Mouse (Mus musculus) E14TG2a.4 (cell line): Measurements from ENCODE around the gene Polr1b.

Experiments
- H3K27me3 ChIP-seq: 2 replicates; pipeline ENCODE4 v1.6.1; 2014; ENCODE audit warnings: low read length, control low read depth; ENCODE audit not compliant: insufficient read depth
- H3K36me3 ChIP-seq: 2 replicates; pipeline ENCODE4 v1.6.1; 2014; ENCODE audit warnings: low read length, control low read depth; ENCODE audit not compliant: insufficient read depth
- H3K4me1 ChIP-seq: replicated peaks from 2 replicates; pipeline ENCODE4 v1.6.1; 2014; ENCODE audit warnings: low read depth, low read length, control low read depth
- H3K4me3 ChIP-seq: replicated peaks from 2 replicates; pipeline ENCODE4 v1.5.1; 2014; ENCODE audit warnings: mild to moderate bottlenecking, low read length
- H3K9me3 ChIP-seq: 2 replicates; pipeline ENCODE4 v1.6.1; 2014; ENCODE audit warnings: low read length, control low read depth
- CTCF ChIP-seq: conservative IDR thresholded peaks from 2 replicates; pipeline ENCODE4 v1.5.1; 2014; ENCODE audit warnings: low read length
- NANOG ChIP-seq: IDR thresholded peaks from 2 replicates; pipeline ENCODE4 v1.6.1; 2014; ENCODE audit warnings: borderline replicate concordance, low read length, mixed read lengths
- POU5F1 ChIP-seq: IDR thresholded peaks from 2 replicates; pipeline ENCODE4 v1.6.1; 2014; ENCODE audit warnings: low read length, borderline replicate concordance

Gene Polr1b

DNA sequence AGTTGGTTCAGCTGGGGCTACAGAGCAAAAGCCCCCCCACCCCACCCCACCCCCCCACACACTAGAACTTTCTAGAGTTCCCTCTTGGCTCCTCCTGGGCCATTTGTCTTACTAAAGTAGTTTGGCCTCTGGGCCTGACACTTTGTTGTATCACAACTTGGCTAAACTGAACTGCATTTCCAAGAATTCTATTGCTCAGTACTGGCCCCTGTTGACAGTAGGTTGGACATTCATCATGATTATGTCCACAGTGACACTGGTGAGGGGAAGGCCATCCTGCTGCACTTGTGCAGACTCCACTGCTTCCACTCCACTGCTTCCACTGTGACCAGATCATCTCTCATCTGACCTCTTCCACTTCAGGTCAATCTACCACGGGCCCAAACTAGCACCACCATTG is 52.0 kb downstream of the Polr1b start:
- Histone ChIP-seq H3K4me1 (peaks cover 7% of the 10 kb centered on the region), H3K4me3 (no peak overlapping the region), H3K9me3 (no peaks in the 10 kb centered on the region), H3K27me3 (no peaks in the 10 kb centered on the region), H3K36me3 (no peaks in the 10 kb centered on the region)
- TF ChIP-seq CTCF: no peak
- no peak for TF ChIP-seq POU5F1
- TF ChIP-seq NANOG: no peak

DNA sequence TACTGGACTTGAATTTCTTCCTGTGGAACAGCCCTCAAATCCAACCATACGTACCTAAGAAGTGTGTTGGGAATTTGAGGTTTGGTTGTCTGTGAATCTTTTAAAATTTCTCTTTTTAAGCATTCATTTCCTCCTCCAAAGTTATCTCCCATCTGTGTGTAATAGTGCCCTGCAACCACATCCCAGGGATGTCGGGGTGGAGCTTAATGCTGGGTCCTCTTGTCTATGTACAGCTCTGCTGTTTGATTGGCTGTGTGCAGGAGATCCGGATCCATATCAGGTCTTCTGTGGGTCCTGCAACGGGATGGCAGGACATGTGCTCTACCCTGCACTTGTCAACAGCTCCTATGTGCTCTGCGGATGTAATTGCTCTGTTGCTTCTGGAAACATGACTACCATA is 64.0 kb downstream of the Polr1b start:
- TF ChIP-seq POU5F1: no peak
- no peak for TF ChIP-seq CTCF
- no peak for TF ChIP-seq NANOG
- H3K4me1 ChIP-seq: peaks cover 33% of the 10 kb centered on the region
- H3K36me3 ChIP-seq: no peaks in the 10 kb centered on the region
- H3K4me3 ChIP-seq: no peak overlapping the region
- H3K27me3 ChIP-seq: no peaks in the 10 kb centered on the region
- no peaks in the 10 kb centered on the region for H3K9me3 ChIP-seq

DNA sequence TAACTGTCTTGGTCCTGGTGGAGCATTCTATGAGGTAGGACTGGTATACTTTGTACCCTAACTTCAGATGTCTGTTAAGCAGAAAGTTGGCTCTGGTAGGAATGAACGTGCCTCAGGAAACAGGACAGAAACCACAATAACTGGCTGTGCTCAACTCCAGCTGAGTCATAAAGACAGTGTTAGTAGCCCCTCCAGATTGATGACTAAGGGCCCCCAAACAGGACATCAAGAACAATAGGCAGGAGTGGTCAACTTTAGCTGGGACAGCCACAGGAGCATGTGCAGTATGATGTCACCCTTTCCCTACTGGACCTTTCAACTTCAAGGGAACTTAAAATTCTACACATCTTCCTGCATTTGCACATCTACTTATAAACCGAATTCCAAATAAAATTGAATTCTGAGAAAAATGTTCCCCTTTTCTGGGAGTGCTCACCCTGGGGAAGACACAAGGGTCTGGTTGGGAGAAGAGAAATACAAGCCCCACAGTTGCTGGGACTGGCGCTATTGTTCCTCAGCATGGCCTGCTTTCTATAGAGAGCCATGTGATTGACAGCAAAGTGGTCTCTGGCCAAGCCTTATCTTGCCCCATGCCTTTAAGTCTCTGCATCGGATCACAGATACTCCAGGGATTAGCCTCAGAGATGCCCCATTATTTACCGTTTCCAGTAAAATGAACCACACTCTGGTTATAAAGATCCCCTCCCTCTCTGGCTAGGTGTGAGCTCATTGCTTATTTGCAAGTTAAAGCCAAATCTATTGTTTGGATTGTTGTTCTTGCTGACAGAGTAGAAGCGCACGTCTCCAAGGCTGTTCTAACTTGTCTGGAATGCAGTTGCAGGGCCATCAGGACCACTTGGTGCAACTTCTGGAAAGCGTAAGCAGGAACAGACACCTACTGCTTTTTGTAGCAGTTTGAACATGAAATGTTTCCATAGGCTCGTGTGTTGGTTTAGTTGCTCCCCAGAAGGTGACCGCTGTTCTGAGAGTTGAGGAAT is 66.0 kb downstream of the Polr1b start:
- Histone ChIP-seq H3K4me3 (peak overlapping the region; percentile 24), H3K4me1 (peaks cover 38% of the 10 kb centered on the region), H3K36me3 (no peaks in the 10 kb centered on the region), H3K27me3 (no peaks in the 10 kb centered on the region), H3K9me3 (no peaks in the 10 kb centered on the region)
- TF ChIP-seq CTCF: no peak
- peak; percentile 30; the same call in 1 of the 2 replicates for TF ChIP-seq NANOG
- no peak for TF ChIP-seq POU5F1

DNA sequence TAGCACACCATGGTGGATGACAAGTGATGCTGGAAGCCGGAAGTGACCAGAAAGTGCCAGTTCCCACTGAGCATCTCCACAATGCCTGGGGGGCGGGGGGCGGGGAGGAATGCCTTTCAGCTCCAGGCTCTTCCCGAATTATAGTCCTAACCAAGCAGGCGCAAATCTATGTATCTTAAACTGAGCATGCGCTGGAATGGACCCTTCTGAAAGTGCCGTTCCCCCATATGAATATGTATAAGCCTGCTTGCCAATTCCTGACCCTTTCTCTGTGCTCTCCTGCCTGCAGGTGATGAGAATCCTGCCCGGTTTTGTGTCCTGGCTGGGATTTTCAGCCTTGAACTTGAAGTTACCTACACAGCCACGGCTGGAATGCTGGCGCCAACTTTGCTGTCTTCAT is 72.6 kb downstream of the Polr1b start:
- H3K27me3 ChIP-seq: no peaks in the 10 kb centered on the region
- TF ChIP-seq CTCF (no peak), POU5F1 (no peak; the same call in 1 of the 2 replicates), NANOG (no peak)
- peak overlapping the region; percentile 13; the same call in 1 of the 2 replicates for H3K4me3 ChIP-seq
- no peaks in the 10 kb centered on the region for H3K9me3 ChIP-seq
- no peaks in the 10 kb centered on the region for H3K36me3 ChIP-seq
- peaks cover 60% of the 10 kb centered on the region for H3K4me1 ChIP-seq

DNA sequence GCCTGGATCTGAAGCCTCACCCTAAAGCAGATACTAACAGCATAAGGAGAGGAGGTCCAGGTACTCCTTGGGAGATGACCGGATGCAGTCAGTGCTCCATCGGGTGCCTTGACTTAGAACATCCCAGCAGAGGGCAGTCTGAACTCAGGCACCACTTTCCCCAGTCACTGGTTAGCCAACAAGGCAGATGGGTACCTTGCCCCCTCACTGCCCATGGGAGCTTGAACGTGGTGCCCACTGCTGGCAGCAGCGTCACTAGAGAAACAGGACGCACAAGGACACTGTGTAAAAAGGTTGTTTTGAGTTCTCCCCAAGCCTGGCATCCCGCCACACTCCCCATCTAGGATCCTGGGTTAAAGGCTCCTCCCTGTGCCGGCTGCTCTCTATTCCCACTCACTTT is 73.7 kb downstream of the Polr1b start:
- TF ChIP-seq POU5F1 (no peak), CTCF (no peak; the same call in 1 of the 2 replicates), NANOG (no peak)
- Histone ChIP-seq H3K4me3 (no peak overlapping the region), H3K27me3 (no peaks in the 10 kb centered on the region), H3K9me3 (no peaks in the 10 kb centered on the region), H3K36me3 (no peaks in the 10 kb centered on the region), H3K4me1 (peaks cover 67% of the 10 kb centered on the region)

DNA sequence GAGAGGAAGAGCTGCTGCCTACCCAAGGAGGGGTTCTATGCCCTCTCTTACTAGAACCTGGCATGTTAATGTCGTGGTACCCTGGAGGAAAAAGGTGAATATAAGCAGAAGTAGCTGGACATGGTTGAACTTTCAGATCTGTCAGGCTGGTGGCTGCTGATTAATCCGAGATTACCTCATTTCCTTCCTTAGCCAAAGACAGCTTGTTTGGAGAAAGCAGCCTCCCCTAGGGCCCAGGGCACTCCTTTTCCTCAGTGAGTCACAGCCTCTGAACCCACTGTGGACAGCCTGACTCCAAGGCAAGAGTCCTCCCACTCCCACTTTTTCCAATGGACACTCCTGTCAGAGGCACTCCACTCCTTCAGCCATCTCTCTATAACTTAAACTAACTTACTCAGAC is 74.8 kb downstream of the Polr1b start:
- no peak for TF ChIP-seq NANOG
- TF ChIP-seq CTCF: no peak
- no peak for TF ChIP-seq POU5F1
- H3K36me3 ChIP-seq: no peaks in the 10 kb centered on the region
- H3K4me3 ChIP-seq: no peak overlapping the region
- H3K27me3 ChIP-seq: no peaks in the 10 kb centered on the region
- H3K4me1 ChIP-seq: peaks cover 72% of the 10 kb centered on the region
- H3K9me3 ChIP-seq: no peaks in the 10 kb centered on the region
